Mouse (Mus musculus) cerebellum, adult 11 months (tissue): ENCODE measurements at regions not wholly inside any gene's neighbourhood (a gene's known extent, or its start where the extent isn't known, plus 50 kb on each side); places are given as distances from the start of the nearest gene placed in this dataset.
"Not testable (repeated sequence)": the region's sequence is repeated elsewhere in the genome, so short reads cannot be mapped to it uniquely, and the experiment has no call there.

ENCODE experiments used
- DNase-seq: peaks from one replicate; pipeline ENCODE4 v3.0.0; 2022

GRCm38 (mm10) chr10:69046008-69046555 is 105.2 kb upstream of the Rhobtb1 start:
- DNase-seq: no peak

GRCm38 (mm10) chr10:69078008-69078407 is 73.2 kb upstream of the Rhobtb1 start:
- DNase-seq: no peak

GRCm38 (mm10) chr10:69086184-69086583 is 65.0 kb upstream of the Rhobtb1 start:
- no peak for DNase-seq

GRCm38 (mm10) chr10:69091872-69092271 is 59.4 kb upstream of the Rhobtb1 start:
- DNase-seq: no peak

- no peak for DNase-seq
Observed at GRCm38 (mm10) chr10:69100021-69100420, 51.2 kb upstream of the Rhobtb1 start.

- DNase-seq: not testable (repeated sequence)
Observed at GRCm38 (mm10) chr10:69100742-69101141, 50.5 kb upstream of the Rhobtb1 start.
